Mouse (Mus musculus) kidney, postnatal 0 days (tissue): ENCODE data around the gene Phlpp1. TPM values are rescaled to one million over a fixed set of nuclear protein-coding genes. Genes with fewer than 3 reads are reported as not detected.

Experiments
- ATAC-seq: fragments of 200-750 bp; cut with Nextera tagmentation; replicated peaks from 2 replicates; pipeline ENCODE4 v1.8.0; 2017; ENCODE audit warnings: low read depth, moderate number of reproducible peaks, moderate TSS enrichment, moderate library complexity; ENCODE audit not compliant: low FRiP score
- DNase-seq: peaks from one replicate; pipeline ENCODE4 v3.0.0-alpha.2; 2016; ENCODE audit warnings: low spot score
- H3K27ac ChIP-seq: fragments of 300-500 bp; sonication (generic); 2 replicates; pipeline ENCODE4 v1.5.1; 2014; ENCODE audit warnings: mild to moderate bottlenecking
- H3K27me3 ChIP-seq: fragments of 300-500 bp; sonication (generic); 2 replicates; pipeline ENCODE4 v1.6.1; 2014; ENCODE audit warnings: low read length, mixed read lengths; ENCODE audit not compliant: insufficient read depth
- H3K36me3 ChIP-seq: fragments of 300-500 bp; sonication (generic); 2 replicates; pipeline ENCODE4 v1.6.1; 2014; ENCODE audit warnings: low read length, mixed read lengths; ENCODE audit not compliant: insufficient read depth
- H3K4me1 ChIP-seq: fragments of 300-500 bp; sonication (generic); replicated peaks from 2 replicates; pipeline ENCODE4 v1.6.1; 2014; ENCODE audit warnings: antibody characterized with exemption, low read length, mixed read lengths; ENCODE audit not compliant: insufficient read depth
- H3K4me2 ChIP-seq: fragments of 300-500 bp; sonication (generic); 2 replicates; pipeline ENCODE4 v1.6.1; 2014; ENCODE audit warnings: mild to moderate bottlenecking, low read length, moderate library complexity, mixed read lengths
- H3K4me3 ChIP-seq: fragments of 300-500 bp; sonication (generic); replicated peaks from 2 replicates; pipeline ENCODE4 v1.5.1; 2014; ENCODE audit warnings: low read depth, low read length
- H3K9ac ChIP-seq: fragments of 300-500 bp; sonication (generic); 2 replicates; pipeline ENCODE4 v1.6.1; 2014; ENCODE audit warnings: low read depth, low read length
- H3K9me3 ChIP-seq: fragments of 300-500 bp; sonication (generic); replicated peaks from 2 replicates; pipeline ENCODE4 v1.6.1; 2016; ENCODE audit warnings: low read length, inconsistent platforms, mixed read lengths
- CTCF ChIP-seq: IDR thresholded peaks from 2 replicates; pipeline ENCODE4 v1.5.1; 2016; ENCODE audit warnings: antibody characterized with exemption, low read depth, mild to moderate bottlenecking, moderate library complexity
- WGBS: fragments of 180-500 bp; shearing (Covaris S2); extraction: QIAGEN DNeasy Blood & Tissue Kit; methylation state at CpG from one replicate; pipeline ENCODE4 v1.1.7; 2014; 5-methylcytosine and 5-hydroxymethylcytosine counted together
- polyA plus RNA-seq: library from polyadenylated mRNA; unstranded; fragments of >200 nt; fragmentation: Nextera tagmentation; extraction: Ambion mirVana; gene quantifications from 2 replicates; pipeline ENCODE4 v1.2.1, GENCODE M21; 2015

The Phlpp1 gene
- polyA plus RNA-seq, 1 experiment from 2014 or later: 2.9 TPM

GRCm38 (mm10) chr1:106318341-106318740 is 146.8 kb downstream of the Phlpp1 start:
- Histone ChIP-seq H3K36me3 (0 out of 2 replicates have a peak, but pooled peaks cover 3% of the 10 kb centered on the region), H3K27ac (no peak overlapping the region), H3K9ac (no peak overlapping the region), H3K4me3 (no peak overlapping the region), H3K4me1 (no peaks in the 10 kb centered on the region), H3K4me2 (no peak overlapping the region), H3K9me3 (no peaks in the 10 kb centered on the region), H3K27me3 (no peaks in the 10 kb centered on the region)
- WGBS: 82% methylated on average over 5 of the region's 5 CpGs
- DNase-seq (no peak), ATAC-seq (no peak)
- TF ChIP-seq CTCF: no peak

- ATAC-seq (no peak), DNase-seq (no peak)
- Histone ChIP-seq H3K9me3 (no peaks in the 10 kb centered on the region), H3K4me1 (no peaks in the 10 kb centered on the region), H3K27me3 (no peaks in the 10 kb centered on the region), H3K36me3 (0 out of 2 replicates have a peak, but pooled peaks cover 3% of the 10 kb centered on the region), H3K9ac (no peak overlapping the region), H3K4me2 (no peak overlapping the region), H3K27ac (no peak overlapping the region), H3K4me3 (no peak overlapping the region)
- no peak for TF ChIP-seq CTCF
- WGBS: 93% methylated on average over 1 of the region's 1 CpGs
Measured at GRCm38 (mm10) chr1:106320583-106320982, 149.0 kb downstream of the Phlpp1 start.

GRCm38 (mm10) chr1:106321432-106322126 is 150.0 kb downstream of the Phlpp1 start:
- 0 out of 2 replicates have a peak, but pooled peaks cover 3% of the 10 kb centered on the region for H3K36me3 ChIP-seq
- H3K4me1 ChIP-seq: no peaks in the 10 kb centered on the region
- H3K4me2 ChIP-seq: no peak overlapping the region
- 81% methylated on average over 8 of the region's 8 CpGs for WGBS
- no peak overlapping the region for H3K27ac ChIP-seq
- no peaks in the 10 kb centered on the region for H3K9me3 ChIP-seq
- H3K4me3 ChIP-seq: no peak overlapping the region
- H3K9ac ChIP-seq: no peak overlapping the region
- TF ChIP-seq CTCF: no peak
- DNase-seq (no peak), ATAC-seq (no peak)
- no peaks in the 10 kb centered on the region for H3K27me3 ChIP-seq

- Histone ChIP-seq H3K27me3 (no peaks in the 10 kb centered on the region), H3K4me3 (no peak overlapping the region), H3K9me3 (no peaks in the 10 kb centered on the region), H3K9ac (no peak overlapping the region), H3K4me2 (no peak overlapping the region), H3K4me1 (no peaks in the 10 kb centered on the region), H3K27ac (no peak overlapping the region), H3K36me3 (no peaks in the 10 kb centered on the region)
- no peak for ATAC-seq
- 49% methylated on average over 2 of the region's 2 CpGs for WGBS
- TF ChIP-seq CTCF: no peak
- no peak for DNase-seq
Measured at GRCm38 (mm10) chr1:106326691-106327090, 155.1 kb downstream of the Phlpp1 start.

GRCm38 (mm10) chr1:106342100-106342499 is 170.5 kb downstream of the Phlpp1 start:
- Histone ChIP-seq H3K4me3 (no peak overlapping the region), H3K36me3 (no peaks in the 10 kb centered on the region), H3K27me3 (no peaks in the 10 kb centered on the region), H3K4me1 (no peaks in the 10 kb centered on the region), H3K27ac (no peak overlapping the region), H3K9ac (no peak overlapping the region), H3K4me2 (no peak overlapping the region), H3K9me3 (no peaks in the 10 kb centered on the region)
- no peak for TF ChIP-seq CTCF
- 82% methylated on average over 3 of the region's 3 CpGs for WGBS
- no peak for DNase-seq
- ATAC-seq: no peak

GRCm38 (mm10) chr1:106345265-106345664 is 173.7 kb downstream of the Phlpp1 start:
- TF ChIP-seq CTCF: no peak
- 88% methylated on average over 2 of the region's 2 CpGs for WGBS
- no peak overlapping the region for H3K9ac ChIP-seq
- H3K27ac ChIP-seq: no peak overlapping the region
- H3K27me3 ChIP-seq: no peaks in the 10 kb centered on the region
- no peaks in the 10 kb centered on the region for H3K4me1 ChIP-seq
- no peak overlapping the region for H3K4me2 ChIP-seq
- H3K36me3 ChIP-seq: no peaks in the 10 kb centered on the region
- no peak for DNase-seq
- H3K4me3 ChIP-seq: no peak overlapping the region
- H3K9me3 ChIP-seq: no peaks in the 10 kb centered on the region
- ATAC-seq: no peak
